32 mouse cellular contexts compared by ENCODE assay signal in the genomic region with DNA sequence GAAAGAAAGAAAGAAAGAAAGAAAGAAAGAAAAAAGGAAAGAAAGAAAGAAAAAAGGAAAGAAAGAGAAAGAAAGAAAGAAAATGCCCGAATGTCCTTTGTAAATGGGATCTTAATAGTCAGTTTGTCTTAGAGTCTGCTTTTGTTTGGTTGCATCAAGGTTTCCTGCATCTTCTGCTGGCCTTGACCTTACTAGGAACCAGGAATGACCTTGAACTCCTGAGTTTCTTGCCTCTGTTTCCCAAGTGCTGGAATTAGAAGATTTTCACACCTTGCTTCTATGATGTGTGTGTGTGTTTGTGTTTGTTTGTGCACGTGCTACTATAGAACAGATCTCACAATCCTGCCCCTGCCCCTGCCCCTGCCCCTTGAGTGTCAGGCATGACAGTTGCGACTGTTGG. TPM values are rescaled to one million over a fixed set of nuclear protein-coding genes. Genes with fewer than 3 reads are reported as not detected.
"Had no signal": no experiment of that assay in that cellular context is flagged by ENCODE, and none has a peak within 500 bp of the region (broad histone marks: within the 10 kb centered on the region; RNA-seq: fewer than 3 reads in every experiment).

No protein-coding gene starts in this region.

- H3K27ac ChIP-seq: heart, adult 2 months; heart, embryonic 13.5 days; heart, embryonic 15.5 days; hindbrain, embryonic 13.5 days; hindbrain, embryonic 15.5 days; hindbrain, postnatal 0 days; kidney, embryonic 15.5 days; kidney, postnatal 0 days; limb, embryonic 12.5 days; liver, embryonic 13.5 days had no signal

- H3K27me3 ChIP-seq: heart, embryonic 13.5 days; heart, embryonic 15.5 days; hindbrain, embryonic 13.5 days; hindbrain, embryonic 15.5 days; kidney, embryonic 15.5 days; limb, embryonic 12.5 days; liver, embryonic 13.5 days had no signal

- H3K9me3 ChIP-seq: heart, embryonic 13.5 days; heart, embryonic 15.5 days; hindbrain, embryonic 13.5 days; hindbrain, embryonic 15.5 days; kidney, embryonic 15.5 days; limb, embryonic 12.5 days; liver, embryonic 13.5 days had no signal

- H3K9ac ChIP-seq: heart, embryonic 13.5 days; heart, embryonic 15.5 days; hindbrain, embryonic 13.5 days; hindbrain, embryonic 15.5 days; kidney, embryonic 15.5 days; limb, embryonic 12.5 days; liver, embryonic 13.5 days had no signal

- H3K4me2 ChIP-seq: heart, embryonic 11.5 days; heart, embryonic 13.5 days; heart, embryonic 15.5 days; hindbrain, embryonic 13.5 days; hindbrain, embryonic 15.5 days; kidney, embryonic 15.5 days; limb, embryonic 12.5 days; liver, embryonic 11.5 days; liver, embryonic 13.5 days had no signal

- ATAC-seq: hindbrain, postnatal 0 days; intestine, embryonic 16.5 days had no signal

- H3K4me3 ChIP-seq: heart, adult 2 months; heart, embryonic 13.5 days; heart, embryonic 15.5 days; hindbrain, embryonic 13.5 days; hindbrain, embryonic 15.5 days; kidney, embryonic 15.5 days; limb, embryonic 12.5 days; liver, embryonic 13.5 days had no signal

- H3K36me3 ChIP-seq: heart, embryonic 13.5 days; heart, embryonic 15.5 days; hindbrain, embryonic 15.5 days; kidney, embryonic 15.5 days; liver, embryonic 13.5 days had no signal

- DNase-seq: gastrocnemius, postnatal 14 days; gastrocnemius, postnatal 36 days; heart, adult 11 months; heart, adult 2 months; heart, postnatal 14 days; heart, postnatal 36 days; kidney, adult 11 months; kidney, adult 2 months; kidney, adult 9 months; kidney, postnatal 14 days; kidney, postnatal 4 days; layer of hippocampus, adult 9-11 months; layer of hippocampus, postnatal 36 days; left cerebral cortex, postnatal 4 days; liver; liver, embryonic 13.5 days had no signal

RNA-seq across cellular contexts. Expression of a gene that starts 39.0 kb away (rescaled TPM):
- total RNA-seq: gastrocnemius, adult 18-20 months; gastrocnemius, adult 8-10 months; gastrocnemius, postnatal 14 days; gastrocnemius, postnatal 36 days; heart, adult 2 months; heart, postnatal 36 days; hematopoietic stem cell, adult 5-6 weeks had no signal
- polyA plus RNA-seq: heart, embryonic 11.5 days; heart, embryonic 13.5 days; heart, embryonic 15.5 days; intestine, embryonic 14.5 days; intestine, embryonic 16.5 days; kidney, embryonic 15.5 days; limb, embryonic 12.5 days; limb, embryonic 14.5 days; liver, embryonic 11.5 days; liver, embryonic 13.5 days had no signal
